Mouse (Mus musculus) left cerebral cortex, postnatal 25 days (tissue): ENCODE measurements at regions not wholly inside any gene's neighbourhood (a gene's known extent, or its start where the extent isn't known, plus 50 kb on each side); places are given as distances from the start of the nearest gene placed in this dataset.

Experiments used
- DNase-seq, 2 experiments: peaks; one replicate each; pipeline ENCODE4 v3.0.0; 2022; ENCODE audit warnings: low spot score in 2 of 2, mixed read lengths in 1 of 2
- intact Hi-C: fragments of 180-260 bp; cut with DNase I; formaldehyde crosslinking; loops from one replicate; pipeline ENCODE4 v1.15.1; 2025

GRCm38 (mm10) chr3:81279266-81279665 is 243.1 kb downstream of the Pdgfc start:
- intact Hi-C loops, result no loop called here
- DNase-seq, result no peak

GRCm38 (mm10) chr3:81289762-81290161 is 253.5 kb downstream of the Pdgfc start:
- intact Hi-C loops, result no loop called here
- DNase-seq, result no peak

- no peak for DNase-seq
- intact Hi-C loops, result no loop called here
Observed at GRCm38 (mm10) chr3:81292404-81292803, 256.2 kb downstream of the Pdgfc start.

GRCm38 (mm10) chr3:81293186-81293819 is 257.1 kb downstream of the Pdgfc start:
- intact Hi-C loops, result no loop called here
- no peak for DNase-seq

GRCm38 (mm10) chr3:81304017-81304791 is 268.0 kb downstream of the Pdgfc start:
- intact Hi-C loops, result no loop called here
- DNase-seq, result no peak

GRCm38 (mm10) chr3:81305412-81306165 is 269.4 kb downstream of the Pdgfc start:
- no peak for DNase-seq
- intact Hi-C loops, result no loop called here

GRCm38 (mm10) chr3:81326866-81327265 is 290.6 kb downstream of the Pdgfc start:
- DNase-seq, result no peak
- intact Hi-C loops, result no loop called here

- DNase-seq, result no peak
- intact Hi-C loops, result no loop called here
Observed at GRCm38 (mm10) chr3:81351739-81352138, 315.5 kb downstream of the Pdgfc start.

- no peak for DNase-seq
- intact Hi-C loops, result no loop called here
Observed at GRCm38 (mm10) chr3:81367918-81368317, 331.7 kb downstream of the Pdgfc start.

- no peak for DNase-seq
- intact Hi-C loops, result no loop called here
Observed at GRCm38 (mm10) chr3:81368642-81369041, 332.4 kb downstream of the Pdgfc start.

GRCm38 (mm10) chr3:81369742-81370141 is 333.5 kb downstream of the Pdgfc start:
- intact Hi-C loops, result no loop called here

GRCm38 (mm10) chr3:81375990-81376389 is 339.8 kb downstream of the Pdgfc start:
- intact Hi-C loops, result no loop called here
- no peak for DNase-seq

More at GRCm38 (mm10) chr3:81369742-81370141, 333.5 kb downstream of the Pdgfc start:
- DNase-seq, result no peak

GRCm38 (mm10) chr3:81377466-81377865 is 341.2 kb downstream of the Pdgfc start:
- peak in 1 of 2 experiments; percentile 54 for DNase-seq
- intact Hi-C loops, result no loop called here

GRCm38 (mm10) chr3:81379362-81379761 is 343.1 kb downstream of the Pdgfc start:
- no peak for DNase-seq
- intact Hi-C loops, result no loop called here

- intact Hi-C loops, result no loop called here
- no peak for DNase-seq
Observed at GRCm38 (mm10) chr3:81386931-81387330, 350.7 kb downstream of the Pdgfc start.

- no peak for DNase-seq
- intact Hi-C loops, result no loop called here
Observed at GRCm38 (mm10) chr3:81387634-81388033, 351.4 kb downstream of the Pdgfc start.

- DNase-seq, result no peak
- intact Hi-C loops, result no loop called here
Observed at GRCm38 (mm10) chr3:81397212-81397611, 361.0 kb downstream of the Pdgfc start.

GRCm38 (mm10) chr3:81401028-81401427 is 364.8 kb downstream of the Pdgfc start:
- no peak for DNase-seq
- intact Hi-C loops, result no loop called here

- intact Hi-C loops, result no loop called here
Observed at GRCm38 (mm10) chr3:81408914-81409313, 372.7 kb downstream of the Pdgfc start.

GRCm38 (mm10) chr3:81421875-81422274 is 385.7 kb downstream of the Pdgfc start:
- no peak for DNase-seq
- intact Hi-C loops, result no loop called here

More at GRCm38 (mm10) chr3:81408914-81409313, 372.7 kb downstream of the Pdgfc start:
- DNase-seq, result no peak
